Mouse (Mus musculus) C2C12 (cell line): ENCODE data around the gene Olfr115.

Experiments
- CTCF ChIP-seq: IDR thresholded peaks from one replicate; pipeline ENCODE4 v1.5.1; 2011; ENCODE audit not compliant: control insufficient read depth, insufficient read depth, insufficient read length
- MAX ChIP-seq: IDR thresholded peaks from one replicate; pipeline ENCODE4 v1.6.1; 2011; ENCODE audit warnings: mild to moderate bottlenecking, control low read depth
- MYOG ChIP-seq: IDR thresholded peaks from one replicate; pipeline ENCODE4 v1.6.1; 2011; ENCODE audit not compliant: control insufficient read depth, insufficient read length; ENCODE audit errors: extremely low read depth
- USF1 ChIP-seq: IDR thresholded peaks from one replicate; pipeline ENCODE4 v1.6.1; 2011; ENCODE audit warnings: low read depth, mild to moderate bottlenecking, control low read depth, moderate library complexity

- no peak for TF ChIP-seq CTCF
- TF ChIP-seq MYOG, result no peak
- no peak for TF ChIP-seq MAX
- no peak for TF ChIP-seq USF1
Observed at GRCm38 (mm10) chr17:37627009-37627408, at the start of gene Olfr115, which contains the start of gene Olfr116.
